Mouse (Mus musculus) ES-Bruce4 (cell line): Measurements from ENCODE around the gene Gal3st4.

Experiments used
- EP300 ChIP-seq: IDR thresholded peaks from 2 replicates; pipeline ENCODE4 v1.6.1; 2011; ENCODE audit warnings: low read depth, low read length; ENCODE audit not compliant: insufficient read depth
- POLR2A ChIP-seq: IDR thresholded peaks from one replicate; pipeline ENCODE4 v1.8.1; 2011; ENCODE audit warnings: low read length; ENCODE audit not compliant: insufficient read depth

DNA sequence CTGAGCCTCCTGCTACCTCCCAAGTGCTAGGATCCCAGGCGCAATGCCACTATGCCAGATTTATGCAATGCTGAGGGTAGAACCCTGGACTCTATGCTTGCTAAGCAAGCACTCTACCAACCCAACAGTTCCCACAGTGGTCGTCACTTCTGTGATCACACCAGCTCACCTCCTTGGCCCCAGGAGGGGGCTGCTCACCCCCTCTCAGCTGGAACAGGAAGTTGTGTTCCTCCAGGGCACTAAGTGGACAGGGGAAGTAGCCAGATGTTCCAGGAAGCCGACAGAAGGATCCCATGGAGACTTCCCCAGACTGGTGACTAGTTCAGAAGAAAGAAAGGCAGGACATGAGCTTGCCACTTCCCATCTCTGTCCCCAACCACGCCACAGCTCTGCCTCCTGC is 10.6 kb downstream of the Gal3st4 start:
- no peak for TF ChIP-seq POLR2A
- TF ChIP-seq EP300, result no peak
